Mouse (Mus musculus): ENCODE data around the gene Mfsd2a.

DNA sequence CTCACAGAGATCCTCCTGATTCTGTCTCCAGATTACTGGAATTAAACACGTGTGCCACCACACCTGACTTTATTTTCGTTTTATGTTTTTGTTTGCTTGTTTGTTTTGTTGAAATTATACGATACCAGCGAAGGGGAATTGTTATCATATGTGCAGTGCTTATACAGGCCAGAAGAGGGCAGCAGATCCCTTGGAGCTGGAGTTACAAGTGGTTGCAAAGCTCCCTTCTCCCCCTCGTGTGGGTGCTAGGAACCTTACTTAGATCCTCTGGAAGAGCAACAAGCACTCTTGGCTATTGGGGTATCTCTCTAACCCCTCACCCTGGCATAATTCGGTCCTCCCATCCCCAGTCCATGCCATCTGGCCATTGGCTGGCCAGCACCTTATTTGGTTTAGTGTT lies 50.4 kb downstream of the Mfsd2a start:
- TF ChIP-seq POLR2A (IDR thresholded peaks at IDR 0.05; ENCODE audit: borderline replicate concordance, extremely low read depth, insufficient read depth, insufficient read length, poor library complexity, severe bottlenecking), result no peak
- TF ChIP-seq CTCF (IDR thresholded peaks at IDR 0.05; ENCODE audit: borderline replicate concordance, extremely low read depth, insufficient read depth, insufficient read length), result peak; percentile 41; the same call in 1 of the 2 replicates

Measured in brain, embryonic 14.5 days (tissue).